Comparison of ENCODE assay signal across 21 mouse cellular contexts in the genomic region with DNA sequence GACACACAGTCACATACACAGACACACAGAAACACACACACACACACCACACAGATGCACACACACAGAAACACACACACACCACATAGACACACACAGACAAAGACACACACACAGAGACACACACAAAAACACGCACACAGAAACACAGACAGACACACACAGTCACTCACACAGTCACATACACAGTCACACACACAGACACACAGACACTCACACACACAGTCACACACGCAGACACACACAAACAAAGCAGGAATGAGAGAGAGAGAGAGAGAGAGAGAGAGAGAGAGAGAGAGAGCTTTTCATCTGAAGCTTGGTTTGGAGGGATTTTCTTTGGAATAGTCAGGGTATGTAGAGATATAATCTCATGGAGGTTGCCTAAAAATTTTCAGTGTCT.
DNase-seq lines count a peak whose midpoint lies in the region; ATAC-seq lines count a peak whose summit lies in the region.
"Had no signal": no experiment of that assay in that cellular context is flagged by ENCODE, and none has a peak within 500 bp of the region (broad histone marks: within the 10 kb centered on the region; RNA-seq: fewer than 3 reads in every experiment).

No protein-coding gene starts in this region.

- no peak overlapping the region for H3K4me2 ChIP-seq in forebrain, embryonic 11.5 days (ENCODE audit: low read depth, low read length, severe bottlenecking)
- no peak overlapping the region for H3K4me2 ChIP-seq in hindbrain, embryonic 12.5 days (replicated peaks)
- H3K4me2 ChIP-seq in hindbrain, embryonic 13.5 days = no peak overlapping the region
- no peak overlapping the region for H3K4me2 ChIP-seq in midbrain, embryonic 12.5 days (replicated peaks)
- H3K4me2 ChIP-seq in midbrain, embryonic 14.5 days (ENCODE audit: low read length) = no peak overlapping the region
- H3K4me2 ChIP-seq: forebrain, embryonic 12.5 days; forebrain, embryonic 15.5 days; heart, embryonic 12.5 days; heart, embryonic 15.5 days; hindbrain, embryonic 15.5 days; intestine, embryonic 15.5 days had no signal

- ATAC-seq in forebrain, embryonic 11.5 days (replicated peaks; ENCODE audit: low FRiP score) = peak; percentile 27; the same call in 1 of the 2 replicates
- no peak for ATAC-seq in hindbrain, embryonic 12.5 days (ENCODE audit: low FRiP score)
- no peak for ATAC-seq in hindbrain, embryonic 13.5 days (ENCODE audit: low FRiP score)
- ATAC-seq in midbrain, embryonic 12.5 days (ENCODE audit: low FRiP score, low read depth) = peak; percentile 64
- no peak for ATAC-seq in midbrain, embryonic 14.5 days (ENCODE audit: low FRiP score, low TSS enrichment)
- ATAC-seq: activated CD4-positive, CD25-positive, alpha-beta regulatory T cell, adult 4 months; intestine, embryonic 15.5 days had no signal

- no peak for DNase-seq in forebrain, embryonic 11.5 days (ENCODE audit: low spot score)
- no peak for DNase-seq in forebrain, embryonic 10.5 days (ENCODE audit: extremely low spot score, low spot score)
- no peak for DNase-seq in midbrain, embryonic 14.5 days
- DNase-seq: adrenal gland, adult 8-10 months; adrenal gland, postnatal 25 days; cerebellum, adult 11-12 months; cerebellum, adult 8-10 months; cerebellum, postnatal 36 days; gastrocnemius, postnatal 25 days; heart, adult 18-20 months; heart, postnatal 36 days had no signal

- H3K27ac ChIP-seq in forebrain, embryonic 11.5 days (ENCODE audit: low read depth, low read length) = no peak overlapping the region
- H3K27ac ChIP-seq in forebrain, embryonic 10.5 days = no peak overlapping the region
- no peak overlapping the region for H3K27ac ChIP-seq in hindbrain, embryonic 12.5 days
- no peak overlapping the region for H3K27ac ChIP-seq in hindbrain, embryonic 13.5 days
- 0 out of 2 replicates have a peak overlapping the region, but pooled peaks have one; percentile 52 for H3K27ac ChIP-seq in midbrain, embryonic 12.5 days (replicated peaks)
- no peak overlapping the region for H3K27ac ChIP-seq in midbrain, embryonic 14.5 days (replicated peaks; ENCODE audit: low read depth, low read length)
- H3K27ac ChIP-seq: forebrain, embryonic 12.5 days; forebrain, embryonic 15.5 days; heart, embryonic 15.5 days; hindbrain, embryonic 15.5 days; intestine, embryonic 15.5 days had no signal

- H3K9me3 ChIP-seq in forebrain, embryonic 11.5 days (ENCODE audit: control insufficient read depth, low read length) = no peaks in the 10 kb centered on the region
- no peaks in the 10 kb centered on the region for H3K9me3 ChIP-seq in forebrain, embryonic 10.5 days
- no peaks in the 10 kb centered on the region for H3K9me3 ChIP-seq in hindbrain, embryonic 12.5 days (replicated peaks)
- no peaks in the 10 kb centered on the region for H3K9me3 ChIP-seq in hindbrain, embryonic 13.5 days
- no peaks in the 10 kb centered on the region for H3K9me3 ChIP-seq in midbrain, embryonic 12.5 days
- no peaks in the 10 kb centered on the region for H3K9me3 ChIP-seq in midbrain, embryonic 14.5 days (ENCODE audit: control insufficient read depth, low read length)
- H3K9me3 ChIP-seq: forebrain, embryonic 12.5 days; forebrain, embryonic 15.5 days; heart, embryonic 12.5 days; heart, embryonic 15.5 days; hindbrain, embryonic 15.5 days; intestine, embryonic 15.5 days had no signal

- H3K4me3 ChIP-seq in forebrain, embryonic 11.5 days (ENCODE audit: low read depth, low read length) = no peak overlapping the region
- no peak overlapping the region for H3K4me3 ChIP-seq in forebrain, embryonic 10.5 days
- H3K4me3 ChIP-seq in hindbrain, embryonic 12.5 days = no peak overlapping the region
- no peak overlapping the region for H3K4me3 ChIP-seq in hindbrain, embryonic 13.5 days
- no peak overlapping the region for H3K4me3 ChIP-seq in midbrain, embryonic 12.5 days
- H3K4me3 ChIP-seq in midbrain, embryonic 14.5 days (replicated peaks; ENCODE audit: low read depth, low read length) = no peak overlapping the region
- H3K4me3 ChIP-seq: forebrain, embryonic 12.5 days; forebrain, embryonic 15.5 days; heart, embryonic 12.5 days; heart, embryonic 15.5 days; hindbrain, embryonic 15.5 days; intestine, embryonic 15.5 days had no signal

- WGBS in forebrain, embryonic 11.5 days = 82% methylated on average over 2 of the region's 2 CpGs
- 85% methylated on average over 2 of the region's 2 CpGs for WGBS in forebrain, embryonic 10.5 days
- 70% methylated on average over 2 of the region's 2 CpGs for WGBS in hindbrain, embryonic 12.5 days
- 76% methylated on average over 2 of the region's 2 CpGs for WGBS in hindbrain, embryonic 13.5 days
- WGBS in midbrain, embryonic 12.5 days = 75% methylated on average over 2 of the region's 2 CpGs
- WGBS in midbrain, embryonic 14.5 days = 73% methylated on average over 2 of the region's 2 CpGs

- H3K27me3 ChIP-seq in forebrain, embryonic 11.5 days (ENCODE audit: control insufficient read depth, insufficient read depth, low read length) = no peaks in the 10 kb centered on the region
- no peaks in the 10 kb centered on the region for H3K27me3 ChIP-seq in forebrain, embryonic 10.5 days (ENCODE audit: poor library complexity, severe bottlenecking)
- no peaks in the 10 kb centered on the region for H3K27me3 ChIP-seq in hindbrain, embryonic 12.5 days
- no peaks in the 10 kb centered on the region for H3K27me3 ChIP-seq in hindbrain, embryonic 13.5 days
- H3K27me3 ChIP-seq in midbrain, embryonic 12.5 days = 0 out of 2 replicates have a peak, but pooled peaks cover 4% of the 10 kb centered on the region
- H3K27me3 ChIP-seq in midbrain, embryonic 14.5 days (ENCODE audit: control insufficient read depth, insufficient read depth, low read length) = no peaks in the 10 kb centered on the region
- H3K27me3 ChIP-seq: forebrain, embryonic 12.5 days; forebrain, embryonic 15.5 days; heart, embryonic 12.5 days; heart, embryonic 15.5 days; hindbrain, embryonic 15.5 days; intestine, embryonic 15.5 days had no signal

- H3K9ac ChIP-seq in forebrain, embryonic 11.5 days (ENCODE audit: low read length) = no peak overlapping the region
- H3K9ac ChIP-seq in hindbrain, embryonic 12.5 days = 0 out of 2 replicates have a peak overlapping the region, but pooled peaks have one; percentile 23
- H3K9ac ChIP-seq in hindbrain, embryonic 13.5 days = no peak overlapping the region
- H3K9ac ChIP-seq in midbrain, embryonic 12.5 days (replicated peaks) = no peak overlapping the region
- no peak overlapping the region for H3K9ac ChIP-seq in midbrain, embryonic 14.5 days (replicated peaks; ENCODE audit: low read length)
- H3K9ac ChIP-seq: forebrain, embryonic 12.5 days; forebrain, embryonic 15.5 days; heart, embryonic 12.5 days; heart, embryonic 15.5 days; hindbrain, embryonic 15.5 days; intestine, embryonic 15.5 days had no signal

- no peaks in the 10 kb centered on the region for H3K4me1 ChIP-seq in forebrain, embryonic 11.5 days (replicated peaks; ENCODE audit: control insufficient read depth, insufficient read depth, low read length)
- peaks cover 16% of the 10 kb centered on the region for H3K4me1 ChIP-seq in forebrain, embryonic 10.5 days
- H3K4me1 ChIP-seq in hindbrain, embryonic 12.5 days = peaks cover 11% of the 10 kb centered on the region; the same call in 1 of the 2 replicates
- peaks cover 10% of the 10 kb centered on the region; the same call in 1 of the 2 replicates for H3K4me1 ChIP-seq in hindbrain, embryonic 13.5 days (replicated peaks)
- H3K4me1 ChIP-seq in midbrain, embryonic 12.5 days = peaks cover 14% of the 10 kb centered on the region; the same call in 1 of the 2 replicates
- H3K4me1 ChIP-seq in midbrain, embryonic 14.5 days (ENCODE audit: control insufficient read depth, insufficient read depth, low read length) = peaks cover 12% of the 10 kb centered on the region
- H3K4me1 ChIP-seq: heart, embryonic 12.5 days; heart, embryonic 15.5 days; hindbrain, embryonic 15.5 days; intestine, embryonic 15.5 days had no signal

- H3K36me3 ChIP-seq in forebrain, embryonic 11.5 days (ENCODE audit: control insufficient read depth, insufficient read depth, low read length) = no peaks in the 10 kb centered on the region
- H3K36me3 ChIP-seq in forebrain, embryonic 10.5 days (replicated peaks) = no peaks in the 10 kb centered on the region
- H3K36me3 ChIP-seq in hindbrain, embryonic 12.5 days = no peaks in the 10 kb centered on the region
- no peaks in the 10 kb centered on the region for H3K36me3 ChIP-seq in hindbrain, embryonic 13.5 days
- no peaks in the 10 kb centered on the region for H3K36me3 ChIP-seq in midbrain, embryonic 12.5 days
- no peaks in the 10 kb centered on the region for H3K36me3 ChIP-seq in midbrain, embryonic 14.5 days (ENCODE audit: control insufficient read depth, insufficient read depth, low read length)
- H3K36me3 ChIP-seq: forebrain, embryonic 12.5 days; forebrain, embryonic 15.5 days; heart, embryonic 12.5 days; heart, embryonic 15.5 days; hindbrain, embryonic 15.5 days; intestine, embryonic 15.5 days had no signal

Comparison
In these comparisons a context has a peak if more than half of its experiments do, and no peak if none do; other contexts are left out.
1. ATAC-seq: peak in forebrain, embryonic 11.5 days (single experiment) and midbrain, embryonic 12.5 days (single experiment); none in hindbrain, embryonic 12.5 days (single experiment), hindbrain, embryonic 13.5 days (single experiment) and midbrain, embryonic 14.5 days (single experiment).